Mouse (Mus musculus) adrenal gland (tissue): ENCODE results near the gene Iqcb1.
"Not testable (repeated sequence)": the region's sequence is repeated elsewhere in the genome, so short reads cannot be mapped to it uniquely, and the experiment has no call there.

Experiments
- intact Hi-C: fragments of 180-260 bp; cut with DNase I; formaldehyde crosslinking; loops from one replicate; pipeline ENCODE4 v1.15.1; 2025
- long read RNA-seq, 2 experiments: library from polyadenylated mRNA; unstranded; transcript quantifications; one replicate each; pipeline ENCODE4 v2.0.0; 2020; ENCODE audit warnings: borderline replicate concordance in 1 of 2; ENCODE audit not compliant: insufficient replicate concordance in 1 of 2

Gene Iqcb1
- long read RNA-seq, experiment 1, partial matches to known transcripts = 1 of 9 reads
- long read RNA-seq, experiment 1, other reads (novel, unspliced or antisense) = 6 of 9 reads
- long read RNA-seq, experiment 2, partial matches to known transcripts = 2 of 13 reads
- long read RNA-seq, experiment 2, other reads (novel, unspliced or antisense) = 8 of 13 reads

DNA sequence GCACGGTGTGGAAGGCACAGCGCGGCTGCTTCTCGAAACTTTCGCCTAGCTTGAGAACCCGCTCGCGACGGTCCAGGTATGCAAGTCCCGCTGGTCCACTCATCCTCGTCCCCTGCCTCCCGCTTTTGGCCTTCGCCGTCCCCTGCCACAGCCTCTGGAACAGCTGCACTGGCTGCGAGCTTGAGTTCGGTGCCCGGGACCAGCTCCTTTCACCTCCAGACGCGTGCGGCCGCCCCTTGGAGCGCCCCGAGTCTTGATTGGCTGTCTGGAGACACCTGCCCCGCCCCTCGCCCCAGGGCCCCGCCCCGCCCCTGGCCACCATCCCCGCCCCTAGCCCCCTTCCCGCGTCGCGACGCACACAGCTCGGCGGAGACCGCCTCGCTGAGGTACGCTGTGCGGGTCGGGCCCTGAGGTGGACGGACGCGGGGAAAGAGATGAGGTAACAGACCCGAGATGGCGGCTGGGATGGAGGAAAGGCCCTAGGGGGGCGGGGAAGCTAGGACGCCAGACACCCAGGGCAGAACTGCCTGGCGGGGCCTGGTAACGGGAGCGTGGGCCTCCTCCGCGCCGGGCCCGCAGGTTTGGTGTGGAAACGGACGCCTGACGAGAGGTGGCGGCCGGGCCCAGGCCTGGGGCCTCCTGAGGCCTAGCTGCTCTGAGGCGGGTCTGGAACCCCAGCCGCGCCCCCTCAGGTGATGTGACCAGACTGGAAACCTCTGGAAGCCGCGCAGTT lies at the start of gene Iqcb1:
Gene Iqcb1, plus strand, starts transcription at position 332 of the 733 bp plus-strand sequence.
- intact Hi-C loops = no loop called here

DNA sequence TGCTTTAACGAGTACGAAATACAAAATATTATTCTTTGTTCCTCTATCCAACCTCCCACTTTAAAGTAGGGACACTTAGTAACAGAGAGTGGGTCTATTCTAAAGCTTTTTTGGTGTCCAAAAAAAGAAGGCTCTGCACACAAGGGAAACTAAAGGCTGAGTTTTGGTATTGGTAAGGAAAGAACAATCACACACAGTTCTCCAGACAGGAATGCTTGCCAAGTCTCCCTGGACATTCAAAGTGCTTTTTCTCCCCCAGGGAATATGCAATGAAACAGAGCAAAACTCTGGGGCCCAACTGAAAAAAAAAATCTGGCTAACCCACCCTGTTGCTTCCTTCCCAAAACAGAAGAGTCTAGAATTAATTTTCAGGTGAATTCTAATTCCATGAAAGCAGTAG lies 44.0 kb upstream of the Iqcb1 start:
- intact Hi-C loops = no loop called here

DNA sequence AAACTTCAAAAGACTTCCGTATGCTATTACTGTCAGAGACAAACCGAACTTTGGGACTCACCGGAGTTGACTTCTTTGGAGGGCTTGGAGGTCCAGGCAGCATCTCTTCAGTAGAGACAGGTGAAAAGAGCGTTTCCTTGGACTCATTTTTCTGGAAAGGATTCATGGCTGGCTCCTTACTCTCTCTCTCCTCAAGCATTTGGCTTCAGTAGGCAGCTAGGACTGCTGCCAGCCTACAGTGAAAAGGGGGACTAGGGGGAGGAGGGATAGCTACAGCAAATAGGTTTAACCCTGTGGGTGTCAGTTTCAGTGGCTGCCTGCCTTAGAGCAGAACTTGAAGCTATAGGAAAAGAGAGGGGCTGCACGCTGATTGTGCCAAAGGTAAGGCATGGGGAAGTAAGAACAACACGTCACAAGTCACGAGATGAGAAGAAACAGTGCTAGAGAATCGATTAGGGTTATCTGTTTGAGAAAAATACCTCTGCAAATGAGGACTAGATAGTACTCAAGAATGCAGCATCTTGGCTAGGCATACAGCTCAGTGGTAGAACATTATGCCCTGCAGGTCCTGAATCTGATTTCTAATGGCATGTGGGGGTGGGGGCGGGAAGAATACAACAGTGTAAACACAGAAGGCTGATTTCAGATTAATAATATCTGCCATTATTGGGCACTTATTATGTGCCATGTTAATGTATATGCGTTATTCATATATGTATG lies 43.4 kb upstream of the Iqcb1 start, which contains the start of gene Slc15a2:
Gene Slc15a2, minus strand, starts transcription at position 369 of the 720 bp plus-strand sequence.
- intact Hi-C loops = no loop called here

DNA sequence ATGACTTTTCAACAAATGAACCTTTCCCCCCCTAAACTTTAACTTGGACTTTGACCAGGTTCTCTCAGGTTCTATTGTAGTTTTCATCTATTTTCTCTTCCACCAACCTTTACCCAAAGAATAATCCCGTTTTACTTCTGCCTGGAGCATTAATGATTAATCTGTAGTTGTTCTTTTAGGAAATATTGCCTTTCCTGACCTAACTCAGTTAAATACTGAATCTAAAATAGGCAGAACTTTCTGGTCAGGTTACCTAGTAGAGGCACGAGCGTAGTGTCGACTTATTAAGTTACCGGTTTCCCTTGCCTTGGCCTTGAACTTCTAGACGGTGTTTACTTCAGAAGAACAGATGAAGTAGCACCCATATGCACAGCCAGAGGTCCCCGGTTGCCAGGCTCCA lies 41.7 kb upstream of the Iqcb1 start:
- intact Hi-C loops = no loop called here

DNA sequence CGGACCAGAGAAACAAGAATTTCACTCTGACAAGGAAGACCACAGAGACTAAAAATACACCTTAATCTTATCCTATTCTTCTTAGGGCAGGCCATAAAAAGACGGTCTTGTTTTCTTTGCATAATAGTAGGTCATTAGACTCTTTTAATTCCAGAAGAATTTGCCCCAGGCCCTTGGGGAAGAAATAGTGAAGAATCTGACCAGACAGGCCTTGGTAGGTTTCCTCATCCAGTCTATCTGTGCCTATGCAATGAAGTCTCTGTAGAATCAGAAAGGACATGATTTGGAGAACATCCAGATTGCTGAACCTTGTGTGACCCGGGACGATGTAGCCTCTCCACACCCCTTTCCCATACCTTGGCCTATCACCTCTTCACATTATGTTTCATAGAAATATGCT lies 38.0 kb upstream of the Iqcb1 start:
- intact Hi-C loops = no loop called here

DNA sequence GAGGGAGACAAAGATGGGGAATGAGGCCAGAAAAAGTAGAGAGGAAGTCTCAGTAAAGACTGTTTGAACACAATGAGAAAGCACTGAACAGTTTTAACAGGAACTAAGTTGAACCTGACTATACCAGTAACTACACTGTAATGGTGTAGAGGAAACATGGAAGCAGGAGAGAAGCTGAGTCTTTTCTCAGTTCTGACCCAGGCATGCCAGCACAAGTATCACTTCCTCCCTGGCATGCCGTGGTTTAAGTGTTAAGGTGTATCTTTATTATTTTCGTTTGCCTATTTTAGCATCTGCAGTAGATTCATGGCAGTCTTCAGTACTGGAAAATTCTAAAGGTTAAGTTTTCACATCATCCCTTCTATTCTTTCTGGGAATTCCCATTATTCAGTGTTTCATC lies 33.2 kb upstream of the Iqcb1 start:
- intact Hi-C loops = no loop called here

DNA sequence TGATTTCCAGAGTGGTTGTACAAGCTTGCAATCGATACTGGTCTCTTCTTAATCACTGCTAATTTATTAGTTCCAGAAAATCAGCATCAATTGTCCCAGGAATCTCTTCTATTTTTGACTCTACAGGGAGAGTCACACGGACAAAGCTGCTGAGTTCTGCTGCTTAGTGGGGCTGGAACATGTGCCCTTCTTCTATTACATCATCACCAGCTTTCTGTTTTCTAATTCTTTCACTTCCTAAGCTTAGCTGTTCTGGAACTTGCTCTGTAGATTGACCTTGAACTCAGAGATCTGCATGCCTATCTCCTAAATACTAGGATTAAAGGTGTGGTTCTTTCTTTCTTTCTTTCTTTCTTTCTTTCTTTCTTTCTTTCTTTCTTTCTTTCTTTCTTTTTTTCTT lies 29.9 kb upstream of the Iqcb1 start:
- intact Hi-C loops = no loop called here

DNA sequence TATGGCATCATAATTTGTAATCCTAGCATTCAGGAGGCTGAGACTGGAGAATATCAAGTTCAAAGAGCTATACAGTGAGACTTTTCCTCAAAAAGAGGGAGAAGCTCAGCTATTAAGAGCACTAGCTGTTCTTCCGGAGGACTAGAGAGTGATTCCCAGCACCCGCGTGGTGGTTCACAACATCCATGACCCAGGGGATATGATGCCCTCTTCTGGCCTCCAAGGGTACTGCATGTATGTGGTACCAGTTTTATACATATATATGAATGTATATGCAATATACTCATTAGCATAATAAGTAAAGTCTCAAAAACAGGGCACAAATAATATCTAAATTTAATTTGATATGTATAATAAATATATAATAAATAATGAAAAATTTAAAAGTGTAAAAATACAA lies 25.8 kb upstream of the Iqcb1 start:
- intact Hi-C loops = no loop called here

DNA sequence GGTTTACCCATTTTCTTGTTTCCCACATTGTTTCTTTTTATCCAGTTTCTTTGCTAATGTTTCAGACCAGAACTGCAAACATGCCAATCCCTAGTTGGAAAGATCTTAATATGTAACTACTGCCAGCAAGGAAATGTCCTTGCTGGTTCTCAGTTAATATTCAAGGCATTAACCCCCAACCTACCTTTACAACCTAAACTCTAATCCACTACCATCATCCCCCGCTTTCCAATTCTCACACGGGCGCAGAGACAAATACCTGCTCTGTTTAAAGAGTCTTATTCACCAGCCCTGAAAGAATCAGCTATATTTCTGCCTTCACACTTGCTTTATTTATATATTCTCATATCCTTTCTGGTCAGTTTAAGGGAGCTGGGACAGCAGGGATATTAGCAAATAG lies 19.6 kb upstream of the Iqcb1 start:
- intact Hi-C loops = no loop called here

DNA sequence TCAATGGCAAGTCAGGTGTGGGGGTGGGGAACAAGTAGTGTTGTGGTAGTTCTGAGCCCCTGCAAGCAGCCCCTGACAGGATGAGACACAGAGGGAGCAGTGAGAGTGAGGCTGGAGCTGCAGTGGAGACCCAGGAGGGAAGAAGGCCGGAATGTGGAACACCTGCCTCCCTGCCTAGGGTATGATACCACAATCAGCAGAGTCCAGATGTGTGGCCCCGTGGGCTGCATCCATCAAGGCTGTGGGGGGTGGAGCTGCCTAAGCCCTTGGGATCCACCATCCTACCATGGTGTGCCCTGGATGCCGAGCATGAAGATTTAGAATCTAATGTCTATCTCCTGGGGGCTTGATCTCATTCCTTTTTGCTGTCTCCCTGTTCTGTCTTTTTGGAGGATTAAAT lies 14.5 kb upstream of the Iqcb1 start:
- intact Hi-C loops = loop anchor here (10.0 kb wide), 2 partner anchors 89 to 201 kb away; partner anchors contain the start of gene Polq

DNA sequence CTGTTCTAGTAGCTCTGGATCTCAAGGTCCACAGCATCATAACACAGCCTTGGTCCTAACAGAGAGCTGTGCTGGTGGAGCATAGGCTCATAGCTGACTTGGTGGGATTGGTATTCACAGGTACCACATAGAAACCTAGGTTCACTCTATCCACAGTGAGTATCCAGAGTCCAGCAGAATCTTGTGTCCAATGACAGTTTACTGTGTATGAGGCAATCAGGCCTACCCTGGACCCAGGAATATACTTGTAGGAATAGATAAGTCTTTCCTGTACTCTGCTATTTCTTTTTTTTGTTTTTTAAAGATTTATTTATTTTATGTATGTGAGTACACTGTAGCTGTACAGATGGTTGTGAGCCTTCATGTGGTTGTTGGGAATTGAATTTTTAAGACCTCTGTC lies 11.3 kb upstream of the Iqcb1 start:
- intact Hi-C loops = loop anchor here (2.0 to 10.0 kb wide), 3 partner anchors 92 to 344 kb away; partner anchors contain the start of gene Polq

DNA sequence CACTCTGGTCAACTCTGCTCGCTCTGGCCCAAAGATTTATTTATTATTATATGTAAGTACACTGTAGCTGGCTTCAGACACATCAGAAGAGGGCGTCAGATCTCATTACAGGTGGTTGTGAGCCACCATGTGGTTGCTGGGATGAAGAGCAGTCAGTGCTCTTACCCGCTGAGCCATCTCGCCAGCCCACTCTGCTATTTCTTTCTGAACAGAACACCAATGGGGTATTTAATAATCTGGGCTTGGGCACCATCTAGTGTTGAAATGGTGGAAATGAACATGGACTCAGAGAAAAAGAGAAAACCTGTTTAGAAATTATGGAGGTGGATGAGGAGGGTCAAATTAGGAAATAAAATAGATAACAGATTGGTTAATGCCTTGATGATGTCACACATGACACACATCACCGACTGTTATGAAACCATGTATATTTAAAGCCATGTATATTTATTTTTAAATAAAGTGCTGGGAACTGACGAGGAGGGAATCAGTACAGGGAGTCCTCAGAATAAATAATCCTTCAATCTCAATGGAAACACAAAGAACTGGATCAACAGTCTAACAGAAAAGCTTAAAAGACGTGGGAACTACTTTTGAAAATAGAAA lies 10.8 kb upstream of the Iqcb1 start:
- intact Hi-C loops = loop anchor here (2.0 to 10.0 kb wide), 3 partner anchors 93 to 345 kb away; partner anchors contain the start of gene Polq

DNA sequence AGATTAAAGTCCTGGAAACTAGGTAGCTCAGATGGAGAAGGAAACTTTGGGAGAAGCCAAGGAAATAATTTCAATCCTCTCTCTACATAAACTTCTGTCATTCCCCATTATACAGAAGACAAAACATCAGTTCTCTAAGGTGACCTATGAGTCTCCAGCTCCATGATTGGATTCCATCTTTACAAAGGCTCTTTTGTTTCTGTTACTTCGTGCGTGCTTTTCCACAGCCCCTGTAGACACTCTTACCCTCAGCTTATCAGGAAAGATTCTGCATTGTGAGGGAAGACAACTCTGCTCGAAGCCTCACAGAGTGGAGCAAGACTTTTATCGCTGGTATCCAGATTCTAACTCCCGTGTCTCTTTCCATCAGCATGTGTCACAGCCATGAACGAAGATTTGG lies 8.2 kb upstream of the Iqcb1 start:
- intact Hi-C loops = no loop called here

DNA sequence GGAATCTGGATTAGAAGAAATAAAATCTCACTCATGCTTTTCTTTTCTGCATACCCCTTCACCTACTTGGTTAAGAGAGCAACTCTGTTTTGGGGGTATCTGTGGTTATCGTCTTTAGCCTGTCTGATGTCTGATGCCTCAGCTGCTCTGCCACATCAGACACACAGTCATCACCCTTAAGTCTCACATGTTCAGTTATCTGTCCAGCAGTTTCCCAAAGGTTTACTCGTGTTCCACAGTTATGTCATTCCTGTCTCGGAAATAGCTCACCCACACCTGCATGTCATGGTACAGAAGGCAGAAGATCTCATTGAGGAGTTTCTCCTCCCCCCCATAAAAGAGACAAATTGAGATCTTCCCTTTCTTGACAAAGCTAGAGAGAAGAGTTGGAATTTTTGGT lies 7.4 kb upstream of the Iqcb1 start:
- intact Hi-C loops = no loop called here

DNA sequence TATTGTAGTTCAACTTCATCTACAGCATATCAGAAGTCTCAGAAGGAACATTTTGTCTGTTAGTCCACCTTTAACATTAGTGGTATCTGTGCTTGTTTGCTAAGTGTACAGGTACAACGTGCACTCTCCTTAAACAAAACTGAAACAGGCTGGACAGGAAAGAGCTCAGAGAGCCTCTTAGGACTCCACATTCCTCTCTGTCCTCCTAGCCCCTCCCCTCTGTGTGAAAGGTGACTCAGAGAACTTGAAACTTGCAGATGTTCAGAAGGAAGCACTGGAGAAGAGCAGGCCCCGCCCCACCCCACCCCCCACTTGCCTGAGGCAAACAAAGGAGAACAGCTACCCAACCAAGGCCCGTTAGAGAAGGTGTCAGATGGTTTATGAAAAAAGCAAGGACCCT lies 6.7 kb upstream of the Iqcb1 start:
- intact Hi-C loops = no loop called here

DNA sequence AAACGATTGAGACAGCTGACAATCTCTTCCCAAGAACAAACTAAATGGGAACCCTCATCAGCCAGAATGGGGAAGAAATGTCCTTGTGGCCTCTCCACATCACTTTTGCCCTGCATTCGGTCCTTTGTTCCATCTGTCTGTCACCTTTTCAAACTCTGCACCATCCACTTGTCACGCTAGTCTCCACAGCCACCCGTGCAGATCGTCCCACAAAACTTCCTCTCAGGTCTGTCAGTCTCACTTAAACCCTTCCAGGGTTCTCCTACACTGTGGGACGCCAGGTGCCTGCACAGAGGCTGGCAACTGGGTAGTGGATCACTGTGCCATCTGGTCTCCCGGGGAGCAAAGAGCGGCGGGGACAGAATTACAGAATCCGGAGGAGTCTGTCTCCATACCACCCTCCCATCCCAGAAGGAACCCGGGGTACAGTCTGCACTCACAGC lies 553 bp upstream of the Iqcb1 start:
- intact Hi-C loops = no loop called here

DNA sequence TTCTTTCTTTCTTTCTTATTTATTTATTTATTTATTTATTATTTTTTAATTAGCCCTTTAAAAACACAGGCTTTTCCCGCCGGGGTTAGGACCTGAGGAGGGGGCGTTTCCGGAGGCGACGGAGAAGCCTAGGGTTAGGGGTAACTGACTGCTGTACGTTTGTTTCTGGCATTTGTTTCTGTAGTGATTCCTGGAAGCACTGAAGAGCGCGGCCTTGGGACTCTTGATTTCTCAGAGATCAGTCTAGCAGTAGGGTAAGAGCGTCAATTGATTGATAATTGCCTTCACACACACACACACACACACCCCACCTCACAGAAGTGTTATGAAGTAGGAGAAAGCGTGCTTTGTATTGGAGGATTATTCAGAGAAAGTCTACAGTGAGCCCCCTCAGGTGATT lies 635 bp downstream of the Iqcb1 start:
- intact Hi-C loops = no loop called here

DNA sequence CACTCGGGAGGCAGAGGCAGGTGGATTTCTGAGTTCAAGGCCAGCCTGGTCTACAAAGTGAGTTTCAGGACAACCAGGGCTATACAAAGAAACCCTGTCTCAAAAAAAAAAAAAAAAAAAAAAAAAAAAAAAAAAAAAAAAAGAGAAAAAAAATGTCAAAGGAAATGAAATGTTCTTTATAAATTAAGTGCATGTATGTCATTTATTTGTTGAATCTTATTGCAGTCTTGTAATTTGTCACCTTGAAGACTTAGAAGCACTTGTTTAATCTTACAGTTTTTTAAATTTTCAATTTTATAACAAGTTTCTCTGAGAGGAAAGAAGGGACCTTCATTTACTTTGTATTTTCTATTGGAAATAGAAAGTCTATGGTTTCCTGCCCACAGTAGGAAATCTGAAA lies 18.7 kb downstream of the Iqcb1 start:
- intact Hi-C loops = not testable (repeated sequence)

DNA sequence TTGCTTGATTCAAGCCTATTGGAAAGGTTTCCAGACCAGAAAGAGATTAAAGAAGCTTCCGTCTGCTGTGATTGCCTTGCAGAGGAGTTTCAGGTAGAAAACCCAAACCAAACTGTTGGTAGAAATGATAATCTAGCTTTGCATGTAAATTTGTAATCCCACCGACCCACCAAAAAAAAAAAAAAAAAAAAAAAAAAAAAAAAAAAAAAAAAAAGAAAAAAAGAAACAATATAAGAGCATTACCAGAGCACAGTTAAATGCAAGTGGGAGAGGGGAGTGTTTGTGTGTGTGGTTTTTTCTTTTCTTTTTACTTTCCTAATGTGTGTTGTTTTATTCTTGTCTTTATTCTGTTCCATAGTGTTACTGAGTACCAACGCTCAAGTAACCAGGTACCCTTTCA lies 23.0 kb downstream of the Iqcb1 start:
- intact Hi-C loops = no loop called here

DNA sequence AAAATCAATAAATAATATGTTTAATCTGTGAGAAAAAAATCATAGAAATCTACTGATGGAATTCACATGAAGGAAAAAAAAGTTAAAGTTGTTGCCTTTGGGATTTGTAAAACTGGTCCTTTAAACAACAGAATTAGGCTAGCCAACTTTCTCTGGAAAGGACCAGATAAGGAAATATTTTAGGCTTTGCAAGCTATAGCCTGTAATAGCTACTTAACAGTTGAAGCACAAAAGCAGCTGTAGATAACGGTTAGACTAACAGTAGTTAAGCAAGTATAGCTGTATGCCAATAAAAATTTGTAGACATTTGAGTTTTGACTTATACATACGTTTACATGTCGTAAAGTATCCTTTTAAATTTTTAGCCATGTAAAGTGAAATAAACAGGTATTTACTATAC lies 35.4 kb downstream of the Iqcb1 start:
- intact Hi-C loops = no loop called here

DNA sequence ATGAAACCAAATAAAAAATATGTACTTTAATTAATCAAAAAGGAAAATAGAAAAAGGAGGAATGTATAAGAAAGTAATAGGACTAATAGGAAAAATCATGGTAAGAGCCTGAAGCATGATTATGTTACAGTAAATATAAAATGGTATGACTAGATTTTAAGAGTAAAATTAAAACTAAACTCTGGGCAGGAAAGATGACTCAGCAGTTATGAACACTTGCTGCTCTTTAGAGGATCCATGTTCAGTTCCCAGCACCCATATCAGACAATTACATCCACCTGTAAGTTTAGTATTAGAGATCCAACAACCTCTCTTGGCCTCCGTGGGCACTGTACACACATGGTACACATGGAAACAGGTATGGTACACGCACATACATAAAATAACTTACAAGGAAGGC lies 41.3 kb downstream of the Iqcb1 start:
- intact Hi-C loops = no loop called here
